Mouse (Mus musculus) bone marrow, adult 2 months (tissue): ENCODE data around the gene Olfr221.

Source experiments
- CTCF ChIP-seq: fragments of 200-500 bp; IDR thresholded peaks from 2 replicates; pipeline ENCODE4 v1.5.1; 2011; ENCODE audit warnings: low read length, control low read depth; ENCODE audit not compliant: control insufficient read depth, insufficient read depth
- POLR2A ChIP-seq: fragments of 200-500 bp; IDR thresholded peaks from 2 replicates; pipeline ENCODE4 v1.6.1; 2011; ENCODE audit warnings: low read depth, mild to moderate bottlenecking, control low read depth, low read length, borderline replicate concordance; ENCODE audit not compliant: control insufficient read depth

GRCm38 (mm10) chr14:52014271-52014760 lies 27.9 kb downstream of the Olfr221 start:
- TF ChIP-seq CTCF (no peak), POLR2A (no peak)
